Mouse (Mus musculus): Measurements from ENCODE around the gene Fyttd1.
"Not testable (repeated sequence)": the region's sequence is repeated elsewhere in the genome, so short reads cannot be mapped to it uniquely, and the experiment has no call there.

The Fyttd1 gene

GRCm38 (mm10) chr16:32878972-32879926 lies 1.9 kb downstream of the Fyttd1 start:
- peak; percentile 16 for DNase-seq (ENCODE audit: inconsistent ontology term)

DNA sequence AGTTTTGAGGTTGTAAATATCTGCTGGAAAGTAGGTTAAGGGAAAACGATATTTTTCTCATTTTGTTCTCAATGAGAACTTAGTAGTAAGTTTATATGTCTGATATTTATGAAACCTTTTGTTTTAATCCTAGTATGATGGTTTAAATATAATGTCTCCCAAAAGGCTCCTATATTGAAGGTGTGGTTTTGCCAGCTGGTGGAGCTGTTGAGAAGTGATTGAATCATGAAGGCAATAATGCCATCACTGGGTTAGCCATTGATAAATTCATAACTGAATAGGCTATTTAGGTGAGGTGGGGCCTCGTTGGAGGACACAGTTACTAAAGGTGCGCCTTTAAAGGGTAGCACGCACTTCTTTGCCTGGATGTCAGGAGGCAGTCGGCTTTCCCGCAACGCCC lies 4.2 kb downstream of the Fyttd1 start:
- no peak for DNase-seq (ENCODE audit: inconsistent ontology term)

DNA sequence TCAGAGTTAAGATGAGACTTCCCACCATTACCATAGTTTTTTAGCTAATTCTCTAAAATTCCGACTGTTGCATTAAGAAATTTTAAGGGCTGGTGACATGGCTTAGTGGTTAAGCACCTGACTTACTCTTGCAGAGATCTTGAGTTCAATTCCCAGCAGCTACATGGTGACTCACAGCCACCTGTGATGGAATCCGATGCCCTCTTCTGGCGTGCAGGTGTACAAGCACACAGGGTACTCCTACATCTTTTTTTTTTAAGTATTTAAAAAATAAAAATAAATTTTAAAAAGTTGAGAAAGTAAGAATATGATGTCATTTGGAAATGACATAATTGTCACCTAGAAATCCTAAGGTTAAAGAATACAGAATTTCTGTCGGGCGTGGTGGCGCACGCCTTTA lies 10.7 kb downstream of the Fyttd1 start:
- no peak for DNase-seq (ENCODE audit: inconsistent ontology term)

DNA sequence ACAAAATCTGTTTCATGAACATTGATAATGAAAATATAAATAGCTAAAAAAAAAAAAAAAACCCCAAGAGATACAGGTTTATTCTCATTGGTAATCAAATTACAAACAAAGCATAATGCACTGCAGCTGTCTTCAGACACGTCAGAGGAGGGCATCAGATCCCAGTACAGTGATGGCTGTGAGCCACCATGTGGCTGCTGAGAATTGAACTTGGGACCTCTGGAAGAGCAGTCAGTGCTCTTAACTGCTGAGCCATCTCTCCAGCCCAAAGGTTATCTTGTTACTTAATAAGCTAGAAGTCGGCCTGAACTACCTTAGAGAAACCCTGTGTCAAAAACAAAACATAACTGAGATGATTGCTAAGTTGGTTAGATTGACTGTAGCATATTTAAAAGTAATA lies 12.6 kb downstream of the Fyttd1 start:
- DNase-seq (ENCODE audit: inconsistent ontology term) = no peak

DNA sequence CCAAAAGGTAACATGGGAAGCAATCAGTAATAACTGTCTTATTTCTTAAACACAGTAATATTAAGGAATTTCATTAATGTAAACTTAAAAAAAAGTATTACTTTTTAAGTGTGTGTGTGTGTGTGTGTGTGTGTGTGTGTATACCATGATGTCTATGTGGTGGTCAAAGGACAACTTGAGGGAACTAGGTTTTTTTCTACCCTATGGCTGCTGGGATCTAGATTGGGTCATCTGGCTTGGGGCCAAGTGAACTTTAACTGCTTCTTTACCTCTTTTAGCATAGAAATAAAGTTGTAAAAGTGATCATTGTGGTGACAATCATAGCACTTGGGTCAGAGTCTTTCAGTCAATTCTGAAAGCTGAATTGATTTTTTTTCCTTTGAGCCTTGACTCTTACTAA lies 18.8 kb downstream of the Fyttd1 start:
- DNase-seq (ENCODE audit: inconsistent ontology term) = no peak

DNA sequence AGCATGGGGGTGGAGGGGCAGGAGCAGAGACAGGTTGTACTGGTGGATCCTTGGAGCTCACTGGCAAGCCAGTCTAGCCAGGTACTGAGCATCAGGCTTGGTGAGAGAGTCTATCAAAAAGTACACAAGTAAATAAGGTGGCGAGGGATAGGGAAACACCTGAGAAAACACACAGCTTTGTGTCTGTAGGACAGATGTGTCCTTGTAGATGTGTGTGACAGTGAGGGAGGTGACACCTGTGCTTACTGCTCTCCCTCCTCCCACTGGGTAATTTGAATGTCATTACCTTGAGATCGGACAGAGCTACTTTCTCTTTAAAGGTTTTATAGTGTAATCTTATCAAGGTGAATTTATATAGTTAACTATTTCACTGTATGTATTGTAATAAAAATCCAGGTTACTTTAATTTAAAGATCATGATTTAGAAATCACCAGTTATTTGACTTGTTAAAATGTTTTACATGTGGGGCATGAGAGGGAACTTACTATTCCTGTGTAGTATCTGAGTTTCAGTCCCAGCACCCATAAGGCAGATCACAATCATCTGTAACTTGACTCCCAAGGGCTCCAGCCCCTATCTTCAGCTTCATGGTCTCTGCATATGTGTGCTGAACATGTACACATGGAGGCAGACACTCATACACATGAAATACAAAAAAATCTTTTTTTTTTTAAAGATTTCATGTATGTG lies 24.2 kb downstream of the Fyttd1 start:
- no peak for DNase-seq (ENCODE audit: inconsistent ontology term)

DNA sequence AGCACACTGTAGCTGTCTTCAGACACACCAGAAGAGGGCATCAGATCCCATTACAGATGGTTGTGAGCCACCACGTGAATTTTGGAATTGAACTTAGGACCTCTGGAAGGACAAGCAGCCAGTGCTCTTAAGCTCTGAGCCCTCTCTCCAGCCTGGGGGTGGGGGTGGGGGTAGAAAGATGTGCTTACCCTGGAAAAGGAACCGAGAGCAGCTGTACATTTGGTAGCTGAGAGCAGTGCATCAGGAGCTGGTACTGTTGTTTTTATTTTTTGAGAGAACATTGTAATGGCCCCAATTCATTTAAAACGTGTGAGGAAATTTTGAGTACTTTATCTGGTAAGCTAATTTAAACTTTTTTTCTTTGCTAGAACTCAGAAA lies 24.7 kb downstream of the Fyttd1 start:
- no peak for DNase-seq (ENCODE audit: inconsistent ontology term)

- DNase-seq (ENCODE audit: inconsistent ontology term) = no peak
These were observed 28.9 kb downstream of the Fyttd1 start for GRCm38 (mm10) chr16:32906186-32906585.

GRCm38 (mm10) chr16:32906727-32907126 lies 29.4 kb downstream of the Fyttd1 start:
- no peak for DNase-seq (ENCODE audit: inconsistent ontology term)

- DNase-seq (ENCODE audit: inconsistent ontology term) = no peak
These were observed 35.9 kb downstream of the Fyttd1 start for GRCm38 (mm10) chr16:32913212-32913611.

GRCm38 (mm10) chr16:32913937-32914881 lies 36.9 kb downstream of the Fyttd1 start, which contains the start of gene Lrch3:
Gene Lrch3 (plus strand): TSS chr16:32914100.
- peak; percentile 95 for DNase-seq (ENCODE audit: inconsistent ontology term)

DNA sequence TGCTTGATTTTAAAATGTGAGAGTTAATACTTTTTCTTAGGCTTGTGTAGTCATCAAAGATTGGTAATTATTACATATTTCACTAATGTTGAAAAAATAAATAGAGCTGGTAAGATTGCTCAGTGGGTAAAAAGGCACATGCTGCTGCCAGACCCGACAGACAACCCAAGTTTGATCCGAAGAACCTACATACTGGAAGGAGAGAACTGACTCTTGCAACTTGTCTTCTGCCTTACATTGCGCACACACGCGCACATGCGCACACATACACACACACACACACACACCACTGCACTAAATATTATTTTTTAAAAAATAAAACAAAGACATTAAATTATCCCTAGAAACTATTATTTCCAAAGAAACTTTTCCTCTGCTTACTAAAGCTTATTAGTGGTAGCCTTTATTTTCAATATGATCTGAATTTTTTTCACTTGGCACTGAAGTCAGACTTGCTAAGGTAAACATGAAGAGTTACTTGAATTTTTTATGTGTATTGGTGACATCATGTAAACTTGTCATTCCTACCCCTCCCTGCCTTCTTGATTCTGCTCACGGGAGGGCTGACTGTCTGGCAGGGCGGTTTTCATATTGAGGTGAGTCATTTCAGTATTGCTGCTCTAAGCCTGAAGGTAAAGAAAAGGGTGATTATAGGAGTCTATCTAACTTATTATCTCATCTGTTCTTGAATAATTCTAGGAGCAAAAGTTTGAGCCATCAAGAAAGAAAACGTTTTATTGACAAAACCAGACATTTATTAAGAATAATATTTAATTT lies 38.2 kb downstream of the Fyttd1 start:
- no peak for DNase-seq (ENCODE audit: inconsistent ontology term)

DNA sequence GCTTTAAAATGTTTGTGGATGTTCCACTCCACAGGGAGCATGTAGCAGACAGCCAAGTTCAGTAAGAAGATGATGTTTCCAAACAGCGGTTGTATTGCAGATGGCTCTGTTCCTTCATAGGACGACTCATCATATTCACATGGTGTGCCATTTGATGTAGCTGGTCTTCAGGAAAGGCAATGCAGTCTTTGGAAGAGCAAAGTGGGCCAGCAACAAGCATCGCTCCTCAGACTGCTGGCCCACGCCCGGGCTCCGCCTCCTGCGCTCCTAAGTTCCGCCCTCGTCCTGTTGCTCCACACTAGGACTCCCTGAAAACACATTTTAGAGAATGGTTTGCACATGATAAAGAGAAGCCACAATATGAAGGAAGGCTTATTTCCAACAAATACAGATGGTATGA lies 49.3 kb downstream of the Fyttd1 start:
- not testable (repeated sequence) for DNase-seq (ENCODE audit: inconsistent ontology term)

DNA sequence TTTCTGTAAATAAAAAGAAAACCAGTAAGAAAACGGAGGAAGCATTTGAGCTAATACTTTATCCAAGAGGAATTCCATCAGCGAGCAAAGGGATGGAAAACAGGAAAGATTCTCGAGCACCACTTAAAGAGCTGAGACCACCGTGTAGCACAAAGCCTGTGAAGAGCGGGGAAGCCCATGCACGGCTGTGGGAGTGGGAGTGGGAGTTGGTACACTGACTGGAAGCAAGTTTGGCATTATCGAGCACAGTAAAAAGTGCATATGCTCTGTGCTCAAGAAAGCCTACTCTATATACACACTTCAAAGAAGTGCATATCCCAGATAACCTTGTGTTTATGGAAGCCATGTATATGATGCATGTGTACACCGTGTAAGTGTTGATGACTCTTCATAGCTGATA lies 49.7 kb downstream of the Fyttd1 start:
- DNase-seq (ENCODE audit: inconsistent ontology term) = no peak

- DNase-seq (ENCODE audit: inconsistent ontology term) = peak; percentile 26
These were observed 52.6 kb downstream of the Fyttd1 start for GRCm38 (mm10) chr16:32929918-32930317.

DNA sequence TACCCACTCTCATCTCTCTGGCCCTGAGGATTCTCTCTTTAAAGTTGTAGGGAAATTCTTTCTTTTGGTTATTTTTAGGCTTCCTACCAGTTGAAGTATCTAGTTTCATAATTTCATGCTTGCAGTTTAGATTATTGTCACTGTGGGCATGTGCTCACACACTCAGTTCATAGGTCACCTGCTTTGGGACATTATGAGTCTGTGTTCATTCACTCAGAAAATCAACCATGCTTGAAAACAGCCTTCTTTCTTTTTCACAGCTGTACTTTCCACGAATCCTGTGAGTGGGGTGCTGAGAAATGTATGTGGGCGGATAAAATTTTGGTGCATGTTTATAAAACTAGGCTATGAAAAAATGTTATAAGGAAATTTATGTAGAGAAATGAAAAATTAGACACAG lies 57.2 kb downstream of the Fyttd1 start:
- peak; percentile 85 for DNase-seq (ENCODE audit: inconsistent ontology term)

DNA sequence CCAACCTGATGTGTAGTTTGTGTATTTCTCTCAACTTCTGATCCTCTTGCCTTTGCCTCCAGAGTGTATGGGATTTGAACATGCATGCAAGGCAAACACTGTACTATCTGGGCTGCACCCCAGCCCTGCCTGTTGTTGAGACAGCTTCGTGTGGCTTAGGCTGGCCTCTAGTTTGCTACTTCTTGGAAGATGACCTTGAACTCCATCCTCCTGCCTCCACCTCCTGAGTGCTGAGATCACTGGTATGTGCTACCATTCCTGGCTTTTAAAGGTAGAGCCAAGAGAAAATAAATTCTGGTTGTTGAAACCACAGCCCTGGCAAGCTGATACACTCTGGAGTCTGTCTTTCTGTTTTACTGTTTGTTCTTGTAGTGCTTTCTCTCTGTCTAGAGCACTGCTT lies 57.8 kb downstream of the Fyttd1 start:
- DNase-seq (ENCODE audit: inconsistent ontology term) = peak; percentile 32

- DNase-seq (ENCODE audit: inconsistent ontology term) = peak; percentile 85
These were observed 60.1 kb downstream of the Fyttd1 start for GRCm38 (mm10) chr16:32937358-32937757.

- peak; percentile 73 for DNase-seq (ENCODE audit: inconsistent ontology term)
These were observed 62.0 kb downstream of the Fyttd1 start for GRCm38 (mm10) chr16:32939301-32939700.

GRCm38 (mm10) chr16:32939716-32940115 lies 62.4 kb downstream of the Fyttd1 start:
- DNase-seq (ENCODE audit: inconsistent ontology term) = not testable (repeated sequence)

GRCm38 (mm10) chr16:32941226-32941625 lies 63.9 kb downstream of the Fyttd1 start:
- DNase-seq (ENCODE audit: inconsistent ontology term) = not testable (repeated sequence)
